Mouse (Mus musculus): ENCODE measurements at regions not wholly inside any gene's neighbourhood (a gene's known extent, or its start where the extent isn't known, plus 50 kb on each side); places are given as distances from the start of the nearest gene placed in this dataset.

GRCm38 (mm10) chr2:123324896-123325295, 559.9 kb downstream of the Sqor start:
- H3K27me3 ChIP-seq (ENCODE audit: insufficient read depth, low read length), result no peaks in the 10 kb centered on the region
- DNase-seq (no peak), ATAC-seq (ENCODE audit: insufficient read depth) (no peak)
- TF ChIP-seq CTCF (IDR thresholded peaks at IDR 0.05; ENCODE audit: low read depth), result no peak
- H3K27ac ChIP-seq (ENCODE audit: low read depth), result no peak overlapping the region
- H3K4me3 ChIP-seq (ENCODE audit: low read depth, low read length), result no peak overlapping the region
- no peaks in the 10 kb centered on the region for H3K36me3 ChIP-seq (ENCODE audit: insufficient read depth)
- H3K4me1 ChIP-seq (ENCODE audit: insufficient read depth), result no peaks in the 10 kb centered on the region
- H3K9me3 ChIP-seq (ENCODE audit: low read depth, low read length), result no peaks in the 10 kb centered on the region
- no peak overlapping the region for H3K9ac ChIP-seq
- WGBS, result 52% methylated on average over 2 of the region's 2 CpGs
- no peak overlapping the region for H3K4me2 ChIP-seq

DNA sequence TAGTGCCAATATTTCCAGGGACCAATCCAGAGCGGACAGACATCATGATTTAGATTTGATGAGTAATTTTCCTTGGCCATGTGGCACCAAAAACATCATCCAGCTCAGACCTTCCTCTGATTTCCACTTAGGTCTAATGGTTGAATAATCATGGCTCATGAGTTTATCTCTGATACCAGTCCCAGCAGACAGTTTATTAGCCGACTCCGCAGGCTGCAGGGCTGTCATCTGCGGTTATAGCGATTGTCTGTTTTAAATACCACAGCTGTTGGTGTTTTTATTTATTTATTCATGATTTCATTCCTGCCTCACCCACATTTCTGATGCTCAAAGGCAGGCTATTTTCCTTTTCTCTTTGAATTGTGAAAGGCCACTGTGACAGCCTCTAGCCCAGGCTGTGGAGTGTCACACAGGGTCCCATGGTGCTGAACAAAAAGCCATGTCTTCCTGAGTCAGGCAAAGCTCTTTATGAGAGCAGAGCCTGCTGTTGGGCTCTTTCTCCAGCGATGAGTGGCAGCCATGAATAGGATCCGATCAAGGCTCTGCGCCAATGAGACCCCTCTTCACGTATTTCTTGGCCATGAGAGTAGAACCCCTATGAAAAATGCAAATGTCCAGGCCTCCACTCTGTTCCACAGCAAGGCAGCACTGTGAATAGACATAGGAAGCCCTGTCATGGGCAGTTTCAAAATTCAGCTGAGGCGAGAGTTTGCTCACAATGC, 584.7 kb downstream of the Sqor start:
- 72% methylated on average over 10 of the region's 10 CpGs for WGBS

DNA sequence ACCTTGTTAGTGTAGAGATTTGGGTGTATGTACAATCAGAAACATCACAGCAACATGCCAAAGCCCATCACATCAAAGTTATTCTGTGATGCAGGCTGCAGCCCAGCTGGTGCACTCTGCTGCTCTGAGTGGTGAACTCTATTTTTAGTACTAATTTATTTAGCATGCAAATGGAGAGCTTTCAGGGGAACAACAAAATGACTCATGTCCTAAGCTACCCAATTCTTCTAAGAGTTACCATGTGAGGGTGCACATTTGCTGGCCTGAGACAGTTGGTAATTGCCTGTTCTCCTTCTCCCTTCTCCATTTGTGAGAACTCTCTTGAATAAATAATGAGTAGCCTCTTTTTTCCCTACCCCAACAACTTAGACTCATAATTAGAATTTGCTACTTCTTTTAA, 599.2 kb downstream of the Sqor start:
- ATAC-seq (ENCODE audit: insufficient read depth) (no peak), DNase-seq (no peak)
- Histone ChIP-seq H3K4me2 (no peak overlapping the region), H3K4me3 (ENCODE audit: low read depth, low read length) (no peak overlapping the region), H3K9ac (no peak overlapping the region), H3K4me1 (ENCODE audit: insufficient read depth) (no peaks in the 10 kb centered on the region), H3K9me3 (ENCODE audit: low read depth, low read length) (no peaks in the 10 kb centered on the region), H3K27ac (ENCODE audit: low read depth) (no peak overlapping the region), H3K27me3 (ENCODE audit: insufficient read depth, low read length) (no peaks in the 10 kb centered on the region), H3K36me3 (ENCODE audit: insufficient read depth) (no peaks in the 10 kb centered on the region)
- no peak for TF ChIP-seq CTCF (IDR thresholded peaks at IDR 0.05; ENCODE audit: low read depth)

More for the DNA sequence above, 584.7 kb downstream of the Sqor start:
- Histone ChIP-seq H3K9ac (no peak overlapping the region), H3K27ac (ENCODE audit: low read depth) (no peak overlapping the region), H3K9me3 (ENCODE audit: low read depth, low read length) (no peaks in the 10 kb centered on the region), H3K36me3 (ENCODE audit: insufficient read depth) (no peaks in the 10 kb centered on the region), H3K4me1 (ENCODE audit: insufficient read depth) (no peaks in the 10 kb centered on the region), H3K4me3 (ENCODE audit: low read depth, low read length) (no peak overlapping the region), H3K4me2 (no peak overlapping the region), H3K27me3 (ENCODE audit: insufficient read depth, low read length) (no peaks in the 10 kb centered on the region)
- ATAC-seq (ENCODE audit: insufficient read depth), result 0 out of 2 replicates have a peak, but pooled peaks have one; percentile 38
- no peak for DNase-seq
- no peak for TF ChIP-seq CTCF (IDR thresholded peaks at IDR 0.05; ENCODE audit: low read depth)

GRCm38 (mm10) chr2:123366571-123366970, 601.5 kb downstream of the Sqor start:
- no peak for DNase-seq
- 90% methylated on average over 2 of the region's 2 CpGs for WGBS

GRCm38 (mm10) chr2:123385622-123386418, 620.8 kb downstream of the Sqor start:
- Histone ChIP-seq H3K27me3 (ENCODE audit: insufficient read depth, low read length) (no peaks in the 10 kb centered on the region), H3K4me2 (no peak overlapping the region), H3K36me3 (ENCODE audit: insufficient read depth) (no peaks in the 10 kb centered on the region), H3K9ac (no peak overlapping the region), H3K4me1 (ENCODE audit: insufficient read depth) (no peaks in the 10 kb centered on the region), H3K4me3 (ENCODE audit: low read depth, low read length) (no peak overlapping the region), H3K9me3 (ENCODE audit: low read depth, low read length) (no peaks in the 10 kb centered on the region), H3K27ac (ENCODE audit: low read depth) (no peak overlapping the region)
- TF ChIP-seq CTCF (IDR thresholded peaks at IDR 0.05; ENCODE audit: low read depth), result no peak
- peak; percentile 3 for DNase-seq
- no peak for ATAC-seq (ENCODE audit: insufficient read depth)
- 64% methylated on average over 6 of the region's 6 CpGs for WGBS

More at GRCm38 (mm10) chr2:123366571-123366970, 601.5 kb downstream of the Sqor start:
- no peak overlapping the region for H3K9ac ChIP-seq
- no peaks in the 10 kb centered on the region for H3K9me3 ChIP-seq (ENCODE audit: low read depth, low read length)
- H3K4me2 ChIP-seq, result no peak overlapping the region
- no peak for ATAC-seq (ENCODE audit: insufficient read depth)
- H3K4me1 ChIP-seq (ENCODE audit: insufficient read depth), result no peaks in the 10 kb centered on the region
- no peak overlapping the region for H3K27ac ChIP-seq (ENCODE audit: low read depth)
- TF ChIP-seq CTCF (IDR thresholded peaks at IDR 0.05; ENCODE audit: low read depth), result no peak
- no peaks in the 10 kb centered on the region for H3K27me3 ChIP-seq (ENCODE audit: insufficient read depth, low read length)
- no peak overlapping the region for H3K4me3 ChIP-seq (ENCODE audit: low read depth, low read length)
- no peaks in the 10 kb centered on the region for H3K36me3 ChIP-seq (ENCODE audit: insufficient read depth)

DNA sequence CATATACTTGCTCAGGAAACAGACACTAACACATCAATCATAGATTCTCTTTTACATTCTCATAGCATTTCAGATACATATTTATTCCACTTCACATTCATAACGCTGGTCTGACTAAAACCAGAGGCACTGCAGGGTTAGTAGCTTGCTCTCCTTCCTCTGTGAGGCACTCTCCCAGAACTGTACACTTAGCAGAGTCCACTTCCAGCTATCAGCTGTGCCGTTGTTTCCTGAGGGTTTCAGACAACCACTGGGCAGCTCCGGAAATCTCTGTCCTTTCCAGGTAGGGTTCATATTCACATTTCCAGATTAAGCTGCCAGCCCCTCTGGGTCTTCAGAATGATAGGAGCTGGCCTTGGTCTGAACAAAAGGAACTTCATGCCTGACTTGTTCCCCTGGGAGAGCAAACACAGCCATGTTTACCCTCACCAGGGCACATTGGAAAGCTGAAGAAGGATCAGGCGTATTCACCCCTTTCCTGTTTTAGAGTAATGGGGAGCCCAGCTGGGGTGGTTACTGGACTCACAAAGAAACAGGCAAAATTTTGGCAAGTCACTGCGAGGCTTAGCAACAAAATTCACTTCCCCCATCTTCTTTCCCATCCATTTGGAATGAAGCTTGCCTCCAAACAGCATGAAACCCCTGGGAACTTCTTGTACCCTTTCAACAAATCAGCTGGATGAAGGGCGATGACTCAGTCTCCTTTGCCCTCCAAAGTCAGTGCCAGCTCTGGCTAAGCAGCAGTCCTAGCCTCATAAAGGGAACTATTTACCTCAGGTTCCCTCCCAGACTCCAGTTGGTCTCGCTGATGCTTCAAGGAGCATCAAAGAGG, 622.0 kb downstream of the Sqor start:
- H3K36me3 ChIP-seq (ENCODE audit: insufficient read depth), result no peaks in the 10 kb centered on the region
- no peak overlapping the region for H3K9ac ChIP-seq
- H3K27me3 ChIP-seq (ENCODE audit: insufficient read depth, low read length), result no peaks in the 10 kb centered on the region
- no peaks in the 10 kb centered on the region for H3K9me3 ChIP-seq (ENCODE audit: low read depth, low read length)
- DNase-seq, result peak; percentile 3
- ATAC-seq (ENCODE audit: insufficient read depth), result no peak
- 58% methylated on average over 7 of the region's 7 CpGs for WGBS
- no peak overlapping the region for H3K4me2 ChIP-seq
- no peak for TF ChIP-seq CTCF (IDR thresholded peaks at IDR 0.05; ENCODE audit: low read depth)
- H3K4me1 ChIP-seq (ENCODE audit: insufficient read depth), result no peaks in the 10 kb centered on the region
- H3K27ac ChIP-seq (ENCODE audit: low read depth), result no peak overlapping the region
- H3K4me3 ChIP-seq (ENCODE audit: low read depth, low read length), result no peak overlapping the region

DNA sequence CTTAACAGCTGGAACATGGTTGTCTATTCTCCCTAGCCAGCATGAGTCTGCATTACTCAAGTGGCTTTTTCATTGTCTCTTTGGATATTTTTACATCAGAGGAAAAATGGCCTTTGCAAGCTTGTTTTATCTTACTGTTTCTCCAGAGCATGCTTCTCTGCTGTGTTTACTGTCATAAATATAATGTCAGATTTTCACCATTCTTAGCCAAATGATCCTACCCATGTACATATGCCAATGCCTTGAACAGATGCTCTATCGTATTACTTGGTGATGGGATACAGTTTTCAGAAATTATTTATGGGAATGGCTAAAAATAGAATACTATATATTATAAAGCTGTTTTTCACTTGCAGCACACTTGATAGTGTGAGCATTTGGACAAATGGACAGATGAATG, 625.9 kb downstream of the Sqor start:
- TF ChIP-seq CTCF (IDR thresholded peaks at IDR 0.05; ENCODE audit: low read depth), result no peak
- H3K9ac ChIP-seq, result no peak overlapping the region
- H3K4me3 ChIP-seq (ENCODE audit: low read depth, low read length), result no peak overlapping the region
- WGBS, result 70% methylated on average over 1 of the region's 1 CpGs
- no peaks in the 10 kb centered on the region for H3K4me1 ChIP-seq (ENCODE audit: insufficient read depth)
- no peak for ATAC-seq (ENCODE audit: insufficient read depth)
- H3K9me3 ChIP-seq (ENCODE audit: low read depth, low read length), result no peaks in the 10 kb centered on the region
- no peak for DNase-seq
- H3K36me3 ChIP-seq (ENCODE audit: insufficient read depth), result no peaks in the 10 kb centered on the region
- H3K27ac ChIP-seq (ENCODE audit: low read depth), result no peak overlapping the region
- no peaks in the 10 kb centered on the region for H3K27me3 ChIP-seq (ENCODE audit: insufficient read depth, low read length)
- no peak overlapping the region for H3K4me2 ChIP-seq

Data from lung, embryonic 14.5 days (tissue).